Mouse (Mus musculus) kidney, embryonic 14.5 days (tissue): ENCODE results near the gene Smarce1. TPM values are rescaled to one million over a fixed set of nuclear protein-coding genes. Genes with fewer than 3 reads are reported as not detected.

ENCODE experiments used
- ATAC-seq: fragments of 200-750 bp; cut with Nextera tagmentation; 2 replicates; pipeline ENCODE4 v1.8.0; 2017; ENCODE audit warnings: moderate number of reproducible peaks, mild to moderate bottlenecking, moderate TSS enrichment, moderate library complexity; ENCODE audit not compliant: low FRiP score, low TSS enrichment
- H3K27ac ChIP-seq: fragments of 300-500 bp; sonication (generic); 2 replicates; pipeline ENCODE4 v1.5.1; 2014; ENCODE audit warnings: low read depth, mild to moderate bottlenecking, low read length, moderate library complexity, mixed read lengths
- H3K27me3 ChIP-seq: fragments of 300-500 bp; sonication (generic); 2 replicates; pipeline ENCODE4 v1.6.1; 2014; ENCODE audit warnings: mild to moderate bottlenecking, low read length; ENCODE audit not compliant: control insufficient read depth, insufficient read depth
- H3K36me3 ChIP-seq: fragments of 300-500 bp; sonication (generic); 2 replicates; pipeline ENCODE4 v1.6.1; 2014; ENCODE audit warnings: low read length, mixed read lengths; ENCODE audit not compliant: control insufficient read depth, insufficient read depth
- H3K4me1 ChIP-seq: fragments of 300-500 bp; sonication (generic); 2 replicates; pipeline ENCODE4 v1.6.1; 2014; ENCODE audit warnings: low read length, mixed read lengths; ENCODE audit not compliant: control insufficient read depth, insufficient read depth
- H3K4me2 ChIP-seq: fragments of 300-500 bp; sonication (generic); replicated peaks from 2 replicates; pipeline ENCODE4 v1.6.1; 2014; ENCODE audit warnings: low read depth, mild to moderate bottlenecking, low read length
- H3K4me3 ChIP-seq: fragments of 300-500 bp; sonication (generic); 2 replicates; pipeline ENCODE4 v1.5.1; 2014; ENCODE audit warnings: mild to moderate bottlenecking, low read length
- H3K9ac ChIP-seq: fragments of 300-500 bp; sonication (generic); 2 replicates; pipeline ENCODE4 v1.6.1; 2014; ENCODE audit warnings: low read depth, mild to moderate bottlenecking, low read length, moderate library complexity
- H3K9me3 ChIP-seq: fragments of 300-500 bp; sonication (generic); 2 replicates; pipeline ENCODE4 v1.6.1; 2016; ENCODE audit warnings: low read length; ENCODE audit not compliant: control insufficient read depth
- WGBS: fragments of 180-500 bp; shearing (Covaris S2); extraction: QIAGEN DNeasy Blood & Tissue Kit; methylation state at CpG from one replicate; pipeline ENCODE4 v1.1.7; 2014; 5-methylcytosine and 5-hydroxymethylcytosine counted together
- polyA plus RNA-seq: library from polyadenylated mRNA; unstranded; fragments of >200 nt; fragmentation: Nextera tagmentation; extraction: Ambion mirVana; gene quantifications from 2 replicates; pipeline ENCODE4 v1.2.1, GENCODE M21; 2014

Gene Smarce1
- polyA plus RNA-seq, 1 experiment from 2014 or later = 190 TPM

DNA sequence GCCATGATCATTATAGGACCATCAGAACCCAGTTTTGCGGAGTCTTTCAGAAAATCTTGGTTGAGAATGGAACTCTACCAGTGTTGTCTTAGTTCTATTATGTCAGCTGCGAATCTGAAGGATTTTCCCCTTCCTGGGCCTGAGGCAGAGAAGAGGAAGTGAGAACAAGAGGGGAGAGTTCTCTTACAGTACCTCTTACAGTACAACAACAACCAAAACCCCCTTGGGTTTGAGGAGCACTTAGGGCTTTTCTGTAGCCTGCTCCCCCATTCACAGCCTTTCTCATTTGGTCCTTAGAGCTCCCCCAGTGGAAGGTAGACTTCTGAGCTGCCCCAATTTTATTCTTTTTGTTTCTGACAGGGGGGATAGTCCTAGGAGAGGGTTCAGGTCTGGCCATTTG is 44.0 kb downstream of the Smarce1 start:
- Histone ChIP-seq H3K9ac (no peak overlapping the region), H3K4me1 (peaks cover 5% of the 10 kb centered on the region; the same call in 1 of the 2 replicates), H3K9me3 (no peaks in the 10 kb centered on the region), H3K27ac (no peak overlapping the region), H3K36me3 (no peaks in the 10 kb centered on the region), H3K4me2 (no peak overlapping the region), H3K27me3 (no peaks in the 10 kb centered on the region), H3K4me3 (no peak overlapping the region)
- WGBS = 87% methylated on average over 2 of the region's 2 CpGs
- no peak for ATAC-seq

DNA sequence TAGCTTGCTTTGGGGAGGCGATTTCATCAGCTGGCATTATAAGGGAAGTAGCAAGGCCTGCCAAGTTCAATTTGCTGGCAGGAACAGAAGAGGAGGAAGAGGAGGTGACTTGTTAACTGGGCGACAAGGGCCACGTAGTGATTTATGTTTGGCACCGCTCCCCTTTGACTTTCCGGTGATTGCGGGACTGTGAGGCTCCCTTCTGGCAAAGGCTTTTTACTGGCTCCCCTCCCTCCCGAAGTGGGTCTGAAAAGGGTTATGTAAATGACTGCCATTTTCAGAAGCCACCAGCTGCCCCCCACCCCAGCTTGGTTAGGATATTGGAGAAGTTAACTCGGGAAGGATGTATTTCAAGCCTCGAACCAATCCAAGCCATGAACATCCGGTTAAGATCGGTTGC is 48.2 kb downstream of the Smarce1 start:
- ATAC-seq = no peak
- no peak overlapping the region for H3K9ac ChIP-seq
- H3K36me3 ChIP-seq = no peaks in the 10 kb centered on the region
- H3K27me3 ChIP-seq = no peaks in the 10 kb centered on the region
- no peak overlapping the region for H3K4me2 ChIP-seq
- H3K9me3 ChIP-seq = no peaks in the 10 kb centered on the region
- no peak overlapping the region for H3K27ac ChIP-seq
- peaks cover 5% of the 10 kb centered on the region; the same call in 1 of the 2 replicates for H3K4me1 ChIP-seq
- WGBS = 25% methylated on average over 11 of the region's 11 CpGs
- no peak overlapping the region for H3K4me3 ChIP-seq

DNA sequence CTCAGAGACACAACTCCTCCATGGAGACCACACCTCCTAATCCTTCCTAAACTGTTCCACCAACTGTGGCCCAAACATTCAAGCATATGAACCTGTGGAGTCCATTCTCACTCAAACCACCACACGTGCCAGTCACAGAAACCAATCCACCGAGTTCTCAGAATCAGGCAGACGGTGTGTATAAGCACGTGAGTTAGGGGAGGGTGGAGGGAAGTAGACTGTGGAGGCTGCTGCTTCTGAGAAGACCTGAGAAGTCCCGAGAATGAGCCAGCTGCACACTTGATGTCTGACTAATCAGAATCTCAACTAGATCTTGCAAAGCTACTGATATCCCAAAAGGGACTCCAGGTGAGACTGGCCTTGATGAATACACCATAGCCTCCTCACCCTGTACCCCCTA is 50.7 kb downstream of the Smarce1 start:
- no peaks in the 10 kb centered on the region for H3K27me3 ChIP-seq
- no peaks in the 10 kb centered on the region for H3K36me3 ChIP-seq
- no peak overlapping the region for H3K9ac ChIP-seq
- no peak for ATAC-seq
- H3K4me2 ChIP-seq = no peak overlapping the region
- peaks cover 5% of the 10 kb centered on the region; the same call in 1 of the 2 replicates for H3K4me1 ChIP-seq
- H3K27ac ChIP-seq = no peak overlapping the region
- 88% methylated on average over 5 of the region's 5 CpGs for WGBS
- H3K9me3 ChIP-seq = no peaks in the 10 kb centered on the region
- H3K4me3 ChIP-seq = no peak overlapping the region

DNA sequence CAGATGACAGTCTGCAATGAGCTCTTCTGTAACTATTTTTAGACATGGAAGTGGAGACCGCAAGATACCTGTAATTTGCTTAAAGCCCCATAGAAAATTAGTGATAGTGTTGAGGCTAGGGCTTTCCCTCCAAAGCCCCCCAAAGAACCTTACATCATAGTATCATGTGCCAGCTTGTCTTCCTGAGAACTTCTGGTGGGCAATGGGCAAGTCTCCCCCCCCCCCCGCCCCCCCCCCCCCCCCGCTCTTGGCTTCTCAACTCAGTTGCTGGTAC is 53.0 kb downstream of the Smarce1 start:
- no peak overlapping the region for H3K4me2 ChIP-seq
- no peak overlapping the region for H3K27ac ChIP-seq
- H3K36me3 ChIP-seq = no peaks in the 10 kb centered on the region
- H3K9me3 ChIP-seq = no peaks in the 10 kb centered on the region
- no peaks in the 10 kb centered on the region for H3K27me3 ChIP-seq
- ATAC-seq = no peak
- no peak overlapping the region for H3K9ac ChIP-seq
- WGBS = 71% methylated on average over 3 of the region's 3 CpGs
- H3K4me3 ChIP-seq = no peak overlapping the region
- peaks cover 5% of the 10 kb centered on the region; the same call in 1 of the 2 replicates for H3K4me1 ChIP-seq

DNA sequence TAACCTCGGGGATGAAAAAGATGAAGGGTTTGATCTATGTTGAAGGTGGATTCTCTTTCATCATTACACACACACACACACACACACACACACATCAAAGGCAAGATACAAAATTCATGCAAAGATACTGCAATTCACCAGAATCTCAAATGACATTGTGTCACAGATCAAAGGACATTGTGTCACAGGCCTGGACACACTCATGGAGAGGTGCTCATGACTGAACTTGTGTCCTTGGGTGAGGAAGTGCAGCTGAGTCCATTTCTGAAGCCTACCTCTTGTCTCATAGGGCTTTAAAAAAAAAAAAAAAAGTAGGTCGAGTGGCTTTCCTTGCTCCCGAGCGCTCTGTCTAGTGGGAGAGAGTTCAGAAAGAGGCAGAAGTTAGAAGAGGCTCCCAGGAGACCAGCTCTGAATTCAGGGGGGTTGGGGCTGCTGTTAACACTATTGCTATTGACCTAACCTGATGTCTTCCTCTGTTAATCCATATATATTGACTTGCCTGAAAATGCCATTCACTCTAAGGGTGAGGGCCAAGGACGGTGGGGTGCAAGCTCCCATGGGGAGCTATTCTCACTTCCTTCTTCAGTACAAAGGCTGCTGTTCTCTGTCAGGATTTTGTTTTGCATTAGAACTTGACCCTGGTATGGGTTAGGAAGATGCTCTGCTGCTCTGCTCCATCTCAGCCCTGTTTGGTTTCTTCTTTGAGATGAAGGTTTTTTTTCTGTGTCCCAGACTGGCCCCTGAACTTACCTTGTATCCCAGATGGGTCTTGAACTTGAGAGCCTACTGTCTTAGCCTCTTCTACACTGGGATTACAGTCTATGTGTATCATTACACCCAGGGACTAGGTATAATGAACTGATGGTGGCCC is 53.5 kb downstream of the Smarce1 start:
- no peak for ATAC-seq
- Histone ChIP-seq H3K9ac (no peak overlapping the region), H3K27me3 (no peaks in the 10 kb centered on the region), H3K4me1 (peaks cover under 1% of the 10 kb centered on the region; the same call in 1 of the 2 replicates), H3K36me3 (no peaks in the 10 kb centered on the region), H3K9me3 (no peaks in the 10 kb centered on the region), H3K4me3 (no peak overlapping the region), H3K27ac (no peak overlapping the region), H3K4me2 (no peak overlapping the region)
- WGBS = 70% methylated on average over 5 of the region's 5 CpGs

DNA sequence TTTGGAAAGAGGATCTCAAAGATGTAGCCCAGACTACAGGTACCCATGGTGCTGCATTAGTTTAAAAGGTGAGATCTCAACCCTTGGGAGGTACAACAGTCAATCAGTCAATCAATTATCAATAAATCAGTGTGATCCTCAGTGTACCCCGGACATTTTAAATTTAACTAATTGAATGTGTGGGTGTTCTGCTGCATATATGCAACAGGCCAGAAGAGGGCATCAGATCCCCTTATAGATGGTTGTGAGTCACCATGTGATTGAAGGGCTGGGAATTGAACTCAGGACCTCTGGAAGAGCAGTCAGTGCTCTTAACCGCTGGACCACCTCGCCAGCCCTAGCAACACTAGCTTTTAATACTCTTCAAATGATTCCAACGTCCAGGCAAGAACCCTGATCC is 58.8 kb downstream of the Smarce1 start:
- Histone ChIP-seq H3K4me3 (no peak overlapping the region), H3K4me2 (no peak overlapping the region), H3K9ac (no peak overlapping the region), H3K27ac (no peak overlapping the region), H3K4me1 (no peaks in the 10 kb centered on the region), H3K9me3 (no peaks in the 10 kb centered on the region), H3K36me3 (no peaks in the 10 kb centered on the region), H3K27me3 (no peaks in the 10 kb centered on the region)
- 79% methylated on average over 4 of the region's 4 CpGs for WGBS
- no peak for ATAC-seq

DNA sequence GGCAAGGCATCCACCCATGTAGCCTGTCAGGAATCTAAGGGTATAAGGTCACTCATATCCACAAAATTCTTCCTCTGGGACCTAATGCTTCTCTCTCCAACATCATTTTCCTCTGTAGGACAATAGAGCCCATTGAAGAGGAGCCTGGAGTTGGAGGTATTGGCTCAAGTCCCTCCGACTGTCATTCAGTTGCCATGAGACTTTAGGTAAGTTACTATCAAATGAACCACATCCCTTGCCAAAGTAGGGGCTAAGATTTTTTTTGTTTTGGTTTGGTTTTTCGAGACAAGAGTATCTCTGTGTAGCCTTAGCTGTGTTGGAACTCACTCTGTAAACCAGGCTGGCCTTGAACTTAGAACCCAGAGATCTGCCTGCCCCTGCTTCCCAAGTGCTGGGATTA is 59.4 kb downstream of the Smarce1 start:
- no peaks in the 10 kb centered on the region for H3K36me3 ChIP-seq
- no peak for ATAC-seq
- WGBS = 82% methylated on average over 2 of the region's 2 CpGs

DNA sequence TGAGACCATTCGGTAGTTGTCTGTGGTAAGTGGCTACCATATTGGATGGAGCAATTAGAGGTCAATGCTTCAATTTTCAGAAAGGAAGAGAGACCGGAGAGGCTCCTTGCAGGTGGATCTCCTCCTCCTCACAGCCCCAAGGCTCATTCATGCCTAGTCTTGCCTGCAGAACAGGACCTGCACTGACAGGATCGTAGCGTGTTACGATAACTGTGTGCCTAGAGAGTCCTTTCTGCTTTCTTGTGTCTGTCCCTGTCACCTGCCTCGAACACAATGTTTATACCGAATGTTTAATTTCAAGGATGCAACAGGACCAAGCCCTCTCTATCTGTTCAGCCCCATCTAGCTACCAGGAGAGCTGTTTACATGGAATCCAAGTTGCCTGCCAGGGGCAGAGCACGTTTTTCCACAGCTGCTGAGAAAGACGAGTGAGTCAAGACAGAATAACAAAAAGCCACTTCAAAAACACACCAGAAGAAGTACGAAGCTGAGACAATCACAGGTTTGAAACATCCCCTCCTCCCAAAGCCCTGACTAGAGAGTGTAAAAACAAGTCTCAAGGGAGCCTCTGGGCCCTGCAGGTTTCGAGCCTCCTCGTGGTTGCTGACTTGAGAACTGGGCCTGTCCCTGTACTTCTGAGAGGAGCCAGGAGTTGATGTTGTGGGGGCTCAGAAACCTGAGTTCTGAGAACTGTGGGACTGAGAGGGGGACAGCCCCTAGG is 60.1 kb downstream of the Smarce1 start:
- no peak overlapping the region for H3K9ac ChIP-seq
- no peak overlapping the region for H3K4me3 ChIP-seq
- WGBS = 71% methylated on average over 12 of the region's 12 CpGs
- H3K27me3 ChIP-seq = no peaks in the 10 kb centered on the region
- no peaks in the 10 kb centered on the region for H3K4me1 ChIP-seq
- H3K27ac ChIP-seq = no peak overlapping the region
- no peaks in the 10 kb centered on the region for H3K36me3 ChIP-seq
- H3K4me2 ChIP-seq = no peak overlapping the region
- no peak for ATAC-seq
- H3K9me3 ChIP-seq = no peaks in the 10 kb centered on the region

More for the DNA sequence above, 59.4 kb downstream of the Smarce1 start:
- Histone ChIP-seq H3K9ac (no peak overlapping the region), H3K4me1 (no peaks in the 10 kb centered on the region), H3K27ac (no peak overlapping the region), H3K4me3 (no peak overlapping the region), H3K4me2 (no peak overlapping the region), H3K27me3 (no peaks in the 10 kb centered on the region), H3K9me3 (no peaks in the 10 kb centered on the region)

DNA sequence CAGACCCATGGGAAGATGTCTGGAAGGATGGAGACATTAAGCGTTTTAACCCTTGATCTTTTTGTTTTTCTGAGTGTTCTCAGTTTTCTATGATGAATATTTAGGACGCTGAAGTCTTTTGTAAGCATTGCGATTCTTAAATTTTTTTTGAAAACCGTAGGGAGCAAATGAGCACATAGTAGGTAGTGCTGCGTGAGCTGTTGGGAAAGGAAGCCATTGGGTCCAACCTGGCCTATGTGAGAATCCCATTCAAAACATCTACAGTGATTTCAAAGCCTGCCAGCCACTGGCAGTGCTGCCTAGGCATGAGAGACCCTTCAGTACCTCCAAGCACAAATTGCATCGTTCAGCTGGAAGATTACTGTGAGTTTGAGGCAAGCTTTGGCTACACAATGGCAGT is 60.8 kb downstream of the Smarce1 start:
- H3K36me3 ChIP-seq = no peaks in the 10 kb centered on the region
- no peaks in the 10 kb centered on the region for H3K4me1 ChIP-seq
- no peak overlapping the region for H3K9ac ChIP-seq
- no peak overlapping the region for H3K4me3 ChIP-seq
- no peak overlapping the region for H3K27ac ChIP-seq
- no peaks in the 10 kb centered on the region for H3K27me3 ChIP-seq
- no peaks in the 10 kb centered on the region for H3K9me3 ChIP-seq
- no peak for ATAC-seq
- WGBS = 89% methylated on average over 6 of the region's 6 CpGs
- H3K4me2 ChIP-seq = no peak overlapping the region
